Mouse (Mus musculus) testis, adult 2 months (tissue): ENCODE measurements around the gene Mlycd. TPM values are rescaled to one million over a fixed set of nuclear protein-coding genes. Genes with fewer than 3 reads are reported as not detected.

Experiments
- H3K27ac ChIP-seq: fragments of 200-500 bp; 2 replicates; pipeline ENCODE4 v1.5.1; 2012; ENCODE audit warnings: low read depth, low read length; ENCODE audit not compliant: control insufficient read depth, insufficient read depth
- H3K27me3 ChIP-seq: fragments of 200-500 bp; 2 replicates; pipeline ENCODE4 v1.6.1; 2012; ENCODE audit warnings: mild to moderate bottlenecking, low read length, moderate library complexity; ENCODE audit not compliant: control insufficient read depth, insufficient read depth
- H3K36me3 ChIP-seq: fragments of 200-500 bp; 2 replicates; pipeline ENCODE4 v1.6.1; 2012; ENCODE audit warnings: mild to moderate bottlenecking, low read length; ENCODE audit not compliant: control insufficient read depth, insufficient read depth
- H3K4me1 ChIP-seq: fragments of 200-500 bp; 2 replicates; pipeline ENCODE4 v1.6.1; 2012; ENCODE audit warnings: low read length; ENCODE audit not compliant: control insufficient read depth, insufficient read depth
- H3K4me3 ChIP-seq: fragments of 200-500 bp; 2 replicates; pipeline ENCODE4 v1.5.1; 2012; ENCODE audit warnings: low read depth, mild to moderate bottlenecking, low read length, moderate library complexity, mixed read lengths; ENCODE audit not compliant: control insufficient read depth
- CTCF ChIP-seq: fragments of 200-500 bp; IDR thresholded peaks from 2 replicates; pipeline ENCODE4 v1.5.1; 2012; ENCODE audit warnings: low read depth, mild to moderate bottlenecking, inconsistent platforms, low read length, moderate library complexity; ENCODE audit not compliant: control insufficient read depth, insufficient read depth, insufficient replicate concordance
- POLR2A ChIP-seq: fragments of 200-500 bp; IDR thresholded peaks from 2 replicates; pipeline ENCODE4 v1.6.1; 2012; ENCODE audit warnings: low read depth, mild to moderate bottlenecking, inconsistent platforms, low read length, moderate library complexity; ENCODE audit not compliant: control insufficient read depth
- polyA plus RNA-seq: library from polyadenylated mRNA; depleted of rRNA; stranded (reverse); fragments of >200 nt; gene quantifications from 2 replicates; pipeline ENCODE4 v1.2.3, GENCODE M21; 2012; rRNA removed

Gene Mlycd
- polyA plus RNA-seq, 1 experiment: 5.3 TPM

DNA sequence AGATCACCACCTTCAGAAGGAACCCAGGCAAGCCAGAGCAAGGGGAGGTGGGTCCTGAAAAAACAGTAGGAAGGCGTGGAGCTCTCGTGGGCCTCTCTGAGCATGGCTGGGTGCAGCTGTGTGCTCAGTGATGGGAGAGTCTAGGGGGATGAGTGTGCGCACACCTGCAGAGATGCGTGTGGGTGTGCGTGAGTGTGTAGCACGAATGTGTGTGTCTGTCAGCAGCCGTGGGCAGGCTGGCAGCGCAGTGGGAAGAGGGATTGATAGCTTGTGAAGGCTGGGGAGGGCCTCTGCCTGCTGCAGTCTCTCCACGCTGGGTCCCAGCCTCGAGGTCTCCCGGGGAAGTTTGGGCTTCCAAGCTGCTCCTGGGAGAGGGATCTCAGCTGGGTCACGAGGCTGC, 54.9 kb downstream of the Mlycd start:
- H3K36me3 ChIP-seq: no peaks in the 10 kb centered on the region
- H3K27ac ChIP-seq: no peak overlapping the region
- peaks cover 10% of the 10 kb centered on the region for H3K4me1 ChIP-seq
- no peak overlapping the region for H3K4me3 ChIP-seq
- no peaks in the 10 kb centered on the region for H3K27me3 ChIP-seq
- TF ChIP-seq POLR2A: no peak

DNA sequence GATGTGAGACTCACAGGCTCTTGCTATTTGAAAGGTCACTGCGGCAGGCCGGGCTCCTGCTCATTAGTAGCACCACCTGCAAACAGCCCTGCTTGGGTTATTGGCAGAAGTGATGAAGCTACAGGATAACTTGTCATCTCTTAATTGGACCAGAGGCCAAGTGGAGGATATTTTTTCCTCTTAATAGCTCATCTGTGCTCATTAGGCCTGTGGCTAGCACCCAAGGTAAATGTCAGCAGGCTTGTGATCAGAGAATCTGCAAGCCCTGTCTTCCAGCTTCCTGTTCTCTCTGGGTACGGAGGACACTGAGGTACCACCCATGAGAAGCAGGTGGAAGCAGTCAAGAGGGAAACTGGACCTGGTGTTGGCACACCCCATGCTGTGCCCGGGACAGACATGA, 56.5 kb downstream of the Mlycd start:
- TF ChIP-seq CTCF (no peak), POLR2A (no peak)
- Histone ChIP-seq H3K27me3 (no peaks in the 10 kb centered on the region), H3K27ac (no peak overlapping the region), H3K4me1 (peaks cover 10% of the 10 kb centered on the region), H3K4me3 (no peak overlapping the region), H3K36me3 (no peaks in the 10 kb centered on the region)

DNA sequence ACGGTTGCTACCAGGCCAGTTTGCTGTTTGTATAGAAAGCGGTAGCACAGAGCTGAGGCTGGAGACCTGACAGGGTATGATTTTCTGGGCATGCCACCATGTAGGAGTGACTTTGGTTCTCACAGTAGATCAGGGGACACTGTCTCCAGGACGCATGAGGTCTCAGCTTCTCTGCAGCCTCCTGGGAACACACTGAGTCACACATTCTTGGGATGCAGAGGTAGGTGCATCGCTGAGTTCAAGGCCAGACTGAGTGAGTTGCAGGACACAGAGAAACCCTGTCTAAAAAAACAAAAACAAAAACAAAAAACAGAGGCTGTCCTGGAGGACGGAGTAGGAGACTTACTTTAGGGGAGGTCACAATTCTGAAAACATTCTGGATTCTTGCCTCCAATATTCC, 58.2 kb downstream of the Mlycd start:
- TF ChIP-seq CTCF (no peak), POLR2A (no peak)
- Histone ChIP-seq H3K27me3 (no peaks in the 10 kb centered on the region), H3K27ac (no peak overlapping the region), H3K4me3 (no peak overlapping the region), H3K4me1 (peaks cover 2% of the 10 kb centered on the region; the same call in 1 of the 2 replicates), H3K36me3 (no peaks in the 10 kb centered on the region)

DNA sequence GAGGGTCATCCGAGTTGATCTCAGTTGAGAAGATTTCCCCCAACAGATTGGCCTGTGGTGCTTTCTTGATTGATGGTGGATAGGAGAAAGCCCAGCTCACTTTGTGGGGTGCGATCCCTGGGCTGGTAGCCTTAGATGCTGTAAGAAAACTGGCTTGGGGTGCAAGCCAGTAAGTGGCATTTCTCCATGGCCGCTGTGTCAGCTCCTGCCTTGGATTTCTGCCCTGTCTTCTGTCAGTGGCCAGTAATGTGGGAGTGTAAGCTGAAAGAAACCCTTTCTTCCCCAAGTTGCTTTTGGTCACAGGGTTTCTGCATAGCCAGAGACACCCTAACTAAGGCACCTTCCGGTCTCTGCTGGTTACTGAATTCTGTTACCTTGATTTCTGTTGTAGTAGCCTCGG, 61.4 kb downstream of the Mlycd start:
- Histone ChIP-seq H3K27me3 (no peaks in the 10 kb centered on the region), H3K36me3 (no peaks in the 10 kb centered on the region), H3K4me1 (peaks cover 2% of the 10 kb centered on the region; the same call in 1 of the 2 replicates), H3K4me3 (no peak overlapping the region), H3K27ac (no peak overlapping the region)
- no peak for TF ChIP-seq POLR2A
- no peak for TF ChIP-seq CTCF

DNA sequence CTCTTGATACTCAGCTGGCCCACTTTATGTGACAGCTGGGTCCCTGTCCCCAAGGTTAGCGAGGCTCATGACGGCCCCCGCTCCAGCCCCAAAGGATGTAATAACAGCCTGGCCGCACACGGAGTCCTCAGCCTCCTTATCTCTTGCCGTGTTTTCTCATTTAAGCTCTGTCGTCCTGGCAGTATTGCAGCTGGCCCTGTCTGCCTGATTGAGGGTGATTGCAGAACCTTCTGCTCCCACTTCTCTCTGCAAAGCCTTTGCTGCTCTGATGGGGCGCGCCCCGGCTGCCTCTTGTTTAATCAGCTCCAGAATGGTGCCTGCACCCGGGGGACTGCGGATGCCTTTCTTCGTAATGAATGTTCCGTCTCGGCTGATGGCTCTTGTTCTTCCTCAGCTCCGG, 65.0 kb downstream of the Mlycd start:
- no peaks in the 10 kb centered on the region for H3K27me3 ChIP-seq
- no peak overlapping the region for H3K4me3 ChIP-seq
- H3K4me1 ChIP-seq: peaks cover 3% of the 10 kb centered on the region; the same call in 1 of the 2 replicates
- TF ChIP-seq POLR2A: no peak
- no peak for TF ChIP-seq CTCF
- H3K27ac ChIP-seq: no peak overlapping the region
- H3K36me3 ChIP-seq: no peaks in the 10 kb centered on the region

Other genes starting within 250 kb of the Mlycd start
- gene Hsbp1, start 50.4 kb upstream of the Mlycd start, polyA plus RNA-seq: 637 and 782 TPM in 2 replicates
- gene Osgin1, start 39.2 kb downstream of the Mlycd start, polyA plus RNA-seq: 437 and 440 TPM in 2 replicates
- gene Necab2, start 51.8 kb downstream of the Mlycd start, polyA plus RNA-seq: 14.8 and 16.0 TPM in 2 replicates
- gene Slc38a8, start 106.8 kb downstream of the Mlycd start, polyA plus RNA-seq: 1.3 and 1.4 TPM in 2 replicates
- 21.3 and 25.2 TPM in 2 replicates for gene Mbtps1, start 163.9 kb downstream of the Mlycd start, polyA plus RNA-seq
- gene Hsdl1, start 180.3 kb downstream of the Mlycd start, polyA plus RNA-seq: 12.7 and 12.9 TPM in 2 replicates
- gene Dnaaf1, start 180.4 kb downstream of the Mlycd start, polyA plus RNA-seq: 577 and 660 TPM in 2 replicates
- gene Taf1c, start 210.3 kb downstream of the Mlycd start, polyA plus RNA-seq: 6.3 and 6.9 TPM in 2 replicates
- 48.7 and 54.3 TPM in 2 replicates for gene Adad2, start 217.9 kb downstream of the Mlycd start, polyA plus RNA-seq
- 12.3 and 13.3 TPM in 2 replicates for gene Kcng4, start 240.8 kb downstream of the Mlycd start, polyA plus RNA-seq